Mouse (Mus musculus) myocyte (in vitro differentiated cells): Measurements from ENCODE around the gene Gm40460. TPM values are rescaled to one million over a fixed set of nuclear protein-coding genes. Genes with fewer than 3 reads are reported as not detected.

ENCODE experiments used
- H3K27me3 ChIP-seq: one replicate; pipeline ENCODE4 v1.6.1; 2011; ENCODE audit not compliant: control insufficient read depth, insufficient read depth, insufficient read length
- H3K36me3 ChIP-seq: one replicate; pipeline ENCODE4 v1.6.1; 2011; ENCODE audit not compliant: control insufficient read depth, insufficient read depth
- H3K4me2 ChIP-seq: one replicate; pipeline ENCODE4 v1.6.1; 2011; ENCODE audit warnings: low read depth, control low read depth
- H3K4me3 ChIP-seq: one replicate; pipeline ENCODE4 v1.5.1; 2011; ENCODE audit warnings: mild to moderate bottlenecking, control low read depth, moderate library complexity
- H3K79me2 ChIP-seq: one replicate; pipeline ENCODE4 v1.6.1; 2011; ENCODE audit not compliant: control insufficient read depth, insufficient read depth
- H3ac ChIP-seq: one replicate; pipeline ENCODE4 v1.6.1; 2011; ENCODE audit not compliant: control insufficient read depth, insufficient read length
- CEBPB ChIP-seq: IDR thresholded peaks from 2 replicates; pipeline ENCODE4 v1.6.1; 2011; ENCODE audit warnings: mild to moderate bottlenecking, moderate library complexity; ENCODE audit not compliant: poor library complexity, insufficient read depth, severe bottlenecking
- E2F4 ChIP-seq: IDR thresholded peaks from one replicate; pipeline ENCODE4 v1.6.1; 2011; ENCODE audit warnings: mild to moderate bottlenecking, control low read depth, moderate library complexity; ENCODE audit not compliant: insufficient read depth
- MAX ChIP-seq: IDR thresholded peaks from one replicate; pipeline ENCODE4 v1.6.1; 2011; ENCODE audit warnings: low read depth, mild to moderate bottlenecking, control low read depth
- MYOD1 ChIP-seq, 3 experiments: IDR thresholded peaks; one replicate each; pipeline ENCODE4 v1.6.1; 2011; ENCODE audit warnings: control low read depth in 2 of 3, low read depth in 2 of 3, mild to moderate bottlenecking in 2 of 3, moderate library complexity in 1 of 3; ENCODE audit not compliant: insufficient read length in 2 of 3, control insufficient read depth in 1 of 3
- MYOG ChIP-seq, 3 experiments: IDR thresholded peaks; one replicate each; pipeline ENCODE4 v1.6.1; 2011; ENCODE audit warnings: control low read depth in 2 of 3, low read depth in 2 of 3, mild to moderate bottlenecking in 2 of 3; ENCODE audit not compliant: insufficient read length in 2 of 3, control insufficient read depth in 1 of 3, insufficient read depth in 1 of 3
- POLR2A ChIP-seq: IDR thresholded peaks from one replicate; pipeline ENCODE4 v1.6.1; 2011; ENCODE audit warnings: low read depth, mild to moderate bottlenecking, control low read depth, moderate library complexity; ENCODE audit not compliant: insufficient read length
- POLR2AphosphoS2 ChIP-seq: IDR thresholded peaks from one replicate; pipeline ENCODE4 v1.6.1; 2011; ENCODE audit warnings: low read depth, control low read depth; ENCODE audit not compliant: insufficient read length
- REST ChIP-seq: IDR thresholded peaks from one replicate; pipeline ENCODE4 v1.6.1; 2011; ENCODE audit warnings: mild to moderate bottlenecking, control low read depth, moderate library complexity; ENCODE audit not compliant: insufficient read depth, insufficient read length
- SRF ChIP-seq: IDR thresholded peaks from one replicate; pipeline ENCODE4 v1.6.1; 2011; ENCODE audit warnings: low read depth; ENCODE audit not compliant: control insufficient read depth, insufficient read length
- TCF12 ChIP-seq: IDR thresholded peaks from one replicate; pipeline ENCODE4 v1.6.1; 2011; ENCODE audit warnings: mild to moderate bottlenecking, control low read depth; ENCODE audit not compliant: poor library complexity, insufficient read depth, severe bottlenecking
- TCF3 ChIP-seq: IDR thresholded peaks from one replicate; pipeline ENCODE4 v1.6.1; 2011; ENCODE audit warnings: low read depth, control low read depth; ENCODE audit not compliant: insufficient read length
- USF1 ChIP-seq: IDR thresholded peaks from one replicate; pipeline ENCODE4 v1.6.1; 2011; ENCODE audit warnings: low read depth, mild to moderate bottlenecking, control low read depth, moderate library complexity
- polyA plus RNA-seq: library from polyadenylated mRNA; unstranded; fragments of >200 nt; fragmentation: generic; extraction: Trizol; gene quantifications from one replicate; pipeline ENCODE4 v1.2.1, GENCODE M21; 2012; ENCODE audit warnings: missing spikeins

The Gm40460 gene
- polyA plus RNA-seq, 1 experiment = not detected

DNA sequence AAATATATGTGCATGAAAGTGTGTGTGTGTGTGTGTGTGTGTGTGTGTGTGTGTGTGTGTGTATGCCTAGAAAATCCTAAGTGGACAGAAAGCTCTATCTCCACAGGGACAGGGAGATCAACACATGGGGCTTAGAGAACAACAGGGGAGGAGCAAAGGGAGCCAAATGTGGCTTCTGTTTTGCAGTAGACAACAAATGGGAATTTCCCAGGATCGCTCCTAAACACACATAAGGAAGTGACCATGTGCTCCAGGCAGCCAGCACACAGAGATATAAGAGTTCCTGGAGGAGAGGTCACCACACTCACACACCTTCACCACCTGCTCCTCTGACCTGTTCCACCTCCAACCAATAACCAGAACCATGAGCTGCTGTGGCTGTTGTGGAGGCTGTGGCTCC, 39.8 kb downstream of the Gm40460 start, which contains the start of gene Krtap5-3:
Gene Krtap5-3, plus strand, starts transcription at position 301 of the 400 bp plus-strand sequence.
- H3K27me3 ChIP-seq = peaks cover 4% of the 10 kb centered on the region
- no peak within 1 kb of the TSS for H3ac ChIP-seq
- TF ChIP-seq SRF (no peak), POLR2A (no peak), CEBPB (no peak), REST (no peak), MAX (no peak), USF1 (no peak), POLR2AphosphoS2 (no peak), MYOD1 (IDR thresholded peaks at IDR 0.05; ENCODE audit: control insufficient read depth in 1 of 3, insufficient read length in 2 of 3, low read depth in 2 of 3) (no peak), E2F4 (no peak), MYOG (IDR thresholded peaks at IDR 0.05; ENCODE audit: control insufficient read depth in 1 of 3, insufficient read depth in 1 of 3, insufficient read length in 2 of 3, low read depth in 2 of 3) (no peak), TCF12 (no peak), TCF3 (no peak)
- H3K4me3 ChIP-seq = no peak within 1 kb of the TSS
- H3K36me3 ChIP-seq = no peaks in the 10 kb centered on the region
- H3K79me2 ChIP-seq = no peaks in the 10 kb centered on the region
- H3K4me2 ChIP-seq = no peak within 1 kb of the TSS

DNA sequence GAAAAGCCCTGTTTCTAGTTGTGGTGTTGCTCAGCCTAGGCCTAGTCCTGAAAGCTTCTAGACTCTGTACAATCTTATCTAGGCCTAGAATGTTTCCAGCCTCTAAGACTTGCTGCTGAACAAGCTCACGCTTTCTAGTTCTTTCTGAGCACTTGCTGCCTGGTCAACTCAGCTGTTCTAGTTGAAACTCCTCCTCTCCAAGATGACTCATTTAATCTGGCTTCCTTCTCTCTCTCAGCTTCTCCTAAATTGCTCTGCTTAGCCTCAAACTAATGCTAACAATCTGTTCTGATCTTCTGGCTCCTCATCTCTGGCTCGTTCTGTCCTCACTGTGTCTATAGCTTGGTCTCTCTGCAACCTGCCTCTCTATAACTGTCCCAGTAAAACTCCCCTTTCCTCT, 42.1 kb downstream of the Gm40460 start:
- Histone ChIP-seq H3K36me3 (no peaks in the 10 kb centered on the region), H3K27me3 (peaks cover 4% of the 10 kb centered on the region), H3K4me3 (no peak overlapping the region), H3K79me2 (no peaks in the 10 kb centered on the region), H3K4me2 (no peak overlapping the region), H3ac (no peak overlapping the region)
- TF ChIP-seq REST = no peak
- TF ChIP-seq MAX = no peak
- TF ChIP-seq TCF3 = no peak
- no peak for TF ChIP-seq MYOG (IDR thresholded peaks at IDR 0.05; ENCODE audit: control insufficient read depth in 1 of 3, insufficient read depth in 1 of 3, insufficient read length in 2 of 3, low read depth in 2 of 3)
- no peak for TF ChIP-seq CEBPB
- no peak for TF ChIP-seq E2F4
- no peak for TF ChIP-seq POLR2A
- no peak for TF ChIP-seq POLR2AphosphoS2
- TF ChIP-seq SRF = no peak

Other genes with a start within 250 kb of the Gm40460 start
- gene Mob2, start 180.0 kb downstream of the Gm40460 start, polyA plus RNA-seq = 39.2 TPM
- gene Dusp8, start 145.2 kb downstream of the Gm40460 start, polyA plus RNA-seq = 9.1 TPM
- not detected for gene Gm45618, start 120.3 kb downstream of the Gm40460 start, polyA plus RNA-seq
- gene Gm39115, start 105.0 kb downstream of the Gm40460 start, polyA plus RNA-seq = not detected
- gene Gm45337, start 96.5 kb downstream of the Gm40460 start, polyA plus RNA-seq = not detected
- gene Gm29735, start 84.0 kb downstream of the Gm40460 start, polyA plus RNA-seq = not detected
- not detected for gene Gm4553, start 75.3 kb downstream of the Gm40460 start, polyA plus RNA-seq
- gene Krtap5-2, start 65.1 kb downstream of the Gm40460 start, polyA plus RNA-seq = not detected
- gene Gm10153, start 50.7 kb downstream of the Gm40460 start, polyA plus RNA-seq = not detected
- not detected for gene Krtap5-3, start 39.7 kb downstream of the Gm40460 start, polyA plus RNA-seq
- gene Gm7579, start 29.2 kb downstream of the Gm40460 start, polyA plus RNA-seq = not detected
- not detected for gene Krtap5-5, start 11.1 kb downstream of the Gm40460 start, polyA plus RNA-seq
- gene Gm2431, start 17.3 kb upstream of the Gm40460 start, polyA plus RNA-seq = not detected
- not detected for gene Gm4559, start 33.3 kb upstream of the Gm40460 start, polyA plus RNA-seq
- not detected for gene Krtap5-1, start 56.0 kb upstream of the Gm40460 start, polyA plus RNA-seq
- gene Krtap5-4, start 62.5 kb upstream of the Gm40460 start, polyA plus RNA-seq = not detected
- gene Ifitm10, start 132.7 kb upstream of the Gm40460 start, polyA plus RNA-seq = 5.4 TPM
- 0.31 TPM for gene Gm49369, start 141.6 kb upstream of the Gm40460 start, polyA plus RNA-seq
- 887 TPM for gene Ctsd, start 147.0 kb upstream of the Gm40460 start, polyA plus RNA-seq
- 14.5 TPM for gene Syt8, start 193.8 kb upstream of the Gm40460 start, polyA plus RNA-seq
- 3,238 TPM for gene Tnni2, start 200.7 kb upstream of the Gm40460 start, polyA plus RNA-seq
- 298 TPM for gene Lsp1, start 219.7 kb upstream of the Gm40460 start, polyA plus RNA-seq